Mouse (Mus musculus) forebrain, embryonic 12.5 days (tissue): ENCODE results near the gene Cnpy1. TPM values are rescaled to one million over a fixed set of nuclear protein-coding genes. Genes with fewer than 3 reads are reported as not detected.

Experiments used
- ATAC-seq: fragments of 200-750 bp; cut with Nextera tagmentation; 2 replicates; pipeline ENCODE4 v1.8.0; 2017; ENCODE audit warnings: moderate TSS enrichment; ENCODE audit not compliant: low FRiP score
- H3K27ac ChIP-seq: fragments of 300-500 bp; sonication (generic); 2 replicates; pipeline ENCODE4 v1.5.1; 2016; ENCODE audit warnings: mild to moderate bottlenecking
- H3K27me3 ChIP-seq: fragments of 300-500 bp; sonication (generic); 2 replicates; pipeline ENCODE4 v1.6.1; 2016; ENCODE audit warnings: mild to moderate bottlenecking
- H3K36me3 ChIP-seq: fragments of 300-500 bp; sonication (generic); replicated peaks from 2 replicates; pipeline ENCODE4 v1.6.1; 2016; ENCODE audit warnings: mild to moderate bottlenecking
- H3K4me1 ChIP-seq: fragments of 300-500 bp; sonication (generic); 2 replicates; pipeline ENCODE4 v1.6.1; 2016
- H3K4me2 ChIP-seq: fragments of 300-500 bp; sonication (generic); 2 replicates; pipeline ENCODE4 v1.6.1; 2016; ENCODE audit warnings: mild to moderate bottlenecking, moderate library complexity
- H3K4me3 ChIP-seq: fragments of 300-500 bp; sonication (generic); replicated peaks from 2 replicates; pipeline ENCODE4 v1.5.1; 2016; ENCODE audit warnings: mild to moderate bottlenecking
- H3K9ac ChIP-seq: fragments of 300-500 bp; sonication (generic); 2 replicates; pipeline ENCODE4 v1.6.1; 2016; ENCODE audit warnings: mild to moderate bottlenecking
- H3K9me3 ChIP-seq: fragments of 300-500 bp; sonication (generic); 2 replicates; pipeline ENCODE4 v1.6.1; 2016
- WGBS: fragments of 180-500 bp; shearing (Covaris S2); methylation state at CpG from one replicate; pipeline ENCODE4 v1.1.7; 2016; 5-methylcytosine and 5-hydroxymethylcytosine counted together
- polyA plus RNA-seq: library from polyadenylated mRNA; unstranded; fragments of >200 nt; fragmentation: Nextera tagmentation; extraction: Ambion mirVana; gene quantifications from 2 replicates; pipeline ENCODE4 v1.2.1, GENCODE M21; 2016

Cnpy1 gene
- 2.9 and 3.2 TPM in 2 replicates for polyA plus RNA-seq

DNA sequence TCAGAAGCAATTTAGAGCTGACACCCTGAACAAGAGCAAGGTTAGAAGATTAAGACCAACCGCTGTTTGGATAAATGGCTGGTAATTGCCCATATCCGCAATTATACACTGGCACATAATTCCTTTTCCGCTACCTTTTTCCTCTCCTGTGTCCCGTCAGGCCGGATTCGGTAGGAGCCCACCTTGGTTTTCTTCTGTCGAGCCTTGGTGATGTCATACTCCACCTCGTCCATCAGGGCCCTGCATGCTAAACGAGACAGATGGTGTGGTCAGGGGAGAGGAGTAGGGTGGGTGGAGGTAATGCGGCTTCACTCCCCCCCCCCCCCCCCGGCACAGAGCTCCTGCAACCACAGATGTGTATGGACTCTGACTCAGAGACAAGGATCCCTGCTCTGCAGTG, at the start of gene Cnpy1:
Cnpy1 (minus strand) TSS at position 233 of the 400 bp plus-strand sequence.
- Histone ChIP-seq H3K4me3 (no peak within 1 kb of the TSS), H3K27ac (no peak within 1 kb of the TSS), H3K9ac (no peak within 1 kb of the TSS), H3K27me3 (no peaks in the 10 kb centered on the region), H3K4me1 (0 out of 2 replicates have a peak, but pooled peaks cover 3% of the 10 kb centered on the region), H3K9me3 (no peaks in the 10 kb centered on the region), H3K36me3 (no peaks in the 10 kb centered on the region), H3K4me2 (no peak within 1 kb of the TSS)
- no peak for ATAC-seq
- 67% methylated on average over 11 of the region's 11 CpGs for WGBS

DNA sequence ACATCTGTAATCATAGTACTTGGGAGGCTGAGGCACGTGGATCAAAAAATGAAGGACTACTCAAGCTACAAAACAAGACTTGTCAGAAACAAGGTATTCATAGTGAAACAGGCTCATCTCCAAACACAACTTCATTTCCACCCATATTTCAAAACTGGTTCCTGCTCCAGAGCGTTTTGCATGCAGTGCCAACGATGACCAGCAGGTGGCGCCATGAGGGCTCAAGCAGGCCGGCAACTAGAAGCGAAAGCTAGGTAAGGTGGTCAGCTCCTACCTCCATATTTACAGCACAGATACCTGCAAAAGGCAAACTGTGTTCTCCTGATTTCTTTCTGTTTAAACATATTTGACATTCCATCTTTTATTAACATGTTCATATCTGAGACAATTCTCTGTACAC, 48.4 kb upstream of the Cnpy1 start:
- no peak for ATAC-seq
- WGBS = 8% methylated on average over 6 of the region's 6 CpGs
- no peak overlapping the region for H3K9ac ChIP-seq
- H3K36me3 ChIP-seq = no peaks in the 10 kb centered on the region
- H3K9me3 ChIP-seq = no peaks in the 10 kb centered on the region
- no peaks in the 10 kb centered on the region for H3K4me1 ChIP-seq
- 0 out of 2 replicates have a peak, but pooled peaks cover 2% of the 10 kb centered on the region for H3K27me3 ChIP-seq
- no peak overlapping the region for H3K4me3 ChIP-seq
- no peak overlapping the region for H3K27ac ChIP-seq
- H3K4me2 ChIP-seq = no peak overlapping the region

DNA sequence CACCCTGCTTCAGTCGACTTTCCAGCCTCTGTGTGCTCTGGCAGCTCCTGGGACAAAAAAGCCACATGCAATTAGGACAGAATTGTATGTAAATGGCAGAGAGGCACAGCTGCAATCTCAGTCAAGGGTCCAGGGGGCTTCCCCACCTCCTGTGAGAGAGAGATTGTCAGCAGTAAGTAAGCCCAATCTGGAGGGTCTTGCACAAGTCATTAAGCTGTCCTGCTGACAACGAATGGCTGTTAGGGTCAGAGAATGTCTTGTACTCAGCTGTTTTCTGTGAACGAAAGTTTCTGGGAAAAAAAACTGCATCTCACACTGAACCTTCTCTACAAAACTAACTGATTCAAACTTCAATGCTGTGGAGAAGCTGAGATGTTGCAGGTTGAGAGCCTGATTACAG, 46.7 kb upstream of the Cnpy1 start:
- 49% methylated on average over 3 of the region's 3 CpGs for WGBS
- Histone ChIP-seq H3K27me3 (0 out of 2 replicates have a peak, but pooled peaks cover 2% of the 10 kb centered on the region), H3K9me3 (no peaks in the 10 kb centered on the region), H3K9ac (no peak overlapping the region), H3K36me3 (no peaks in the 10 kb centered on the region), H3K4me3 (no peak overlapping the region), H3K27ac (no peak overlapping the region), H3K4me1 (no peaks in the 10 kb centered on the region), H3K4me2 (no peak overlapping the region)
- ATAC-seq = no peak

DNA sequence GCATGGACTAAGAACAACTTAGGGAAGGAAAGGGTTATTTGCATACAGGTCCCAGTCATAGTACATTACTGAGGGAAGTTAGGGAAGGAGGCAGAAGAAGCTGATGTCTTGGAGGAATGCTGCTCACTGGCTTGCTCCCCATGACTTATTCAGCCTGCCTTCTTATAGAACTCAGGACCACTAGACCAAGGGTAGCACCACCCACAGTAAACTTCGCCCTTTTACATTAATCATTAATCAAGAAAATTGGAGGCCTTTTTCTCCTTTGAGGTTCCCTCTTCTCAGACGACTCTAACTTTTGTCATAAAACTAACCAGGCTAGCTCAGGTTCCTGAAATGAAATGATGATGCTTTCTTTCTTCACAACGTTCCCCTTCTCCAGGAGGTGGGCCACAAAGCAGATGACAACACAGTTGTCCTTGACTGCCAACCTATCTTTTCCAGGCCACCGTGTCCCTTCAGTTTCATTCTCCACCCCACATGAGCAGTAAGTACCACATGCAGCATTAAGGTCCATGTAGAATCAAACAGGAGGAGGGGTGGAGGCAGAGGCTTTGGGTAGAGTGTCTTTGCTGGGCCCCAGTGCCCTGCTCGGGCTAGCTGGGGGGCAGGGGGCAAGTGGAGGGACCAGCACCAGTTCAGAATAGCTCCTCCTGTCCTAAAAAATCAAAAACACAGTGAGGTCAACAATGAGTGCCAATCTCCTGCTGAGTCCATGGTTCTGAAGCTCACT, 45.7 kb upstream of the Cnpy1 start:
- Histone ChIP-seq H3K4me3 (no peak overlapping the region), H3K4me1 (no peaks in the 10 kb centered on the region), H3K36me3 (no peaks in the 10 kb centered on the region), H3K9ac (no peak overlapping the region), H3K27me3 (0 out of 2 replicates have a peak, but pooled peaks cover 2% of the 10 kb centered on the region), H3K4me2 (no peak overlapping the region), H3K9me3 (no peaks in the 10 kb centered on the region), H3K27ac (no peak overlapping the region)
- 82% methylated on average over 5 of the region's 5 CpGs for WGBS
- ATAC-seq = no peak

DNA sequence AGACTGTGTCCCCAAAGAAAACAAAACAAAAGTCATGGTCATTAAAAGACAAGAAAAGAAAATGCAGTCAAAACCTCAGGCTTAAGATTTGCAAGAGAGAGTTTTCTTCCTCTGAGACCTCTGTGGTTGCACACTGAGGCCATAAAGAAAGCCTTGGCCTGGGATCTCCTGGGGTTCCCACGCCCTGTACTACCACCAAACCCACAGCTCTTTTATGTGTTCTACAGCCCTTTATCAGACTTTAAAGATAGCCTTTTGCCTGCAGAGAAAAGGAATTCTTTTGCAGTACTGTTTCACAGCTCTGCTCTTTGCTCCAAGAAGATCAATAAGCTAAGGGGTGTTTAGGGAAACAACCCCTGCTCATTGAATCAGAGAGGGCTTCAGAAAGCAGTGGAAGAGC, 45.0 kb upstream of the Cnpy1 start:
- no peak overlapping the region for H3K4me2 ChIP-seq
- no peaks in the 10 kb centered on the region for H3K4me1 ChIP-seq
- H3K4me3 ChIP-seq = no peak overlapping the region
- H3K36me3 ChIP-seq = no peaks in the 10 kb centered on the region
- H3K9me3 ChIP-seq = no peaks in the 10 kb centered on the region
- 0 out of 2 replicates have a peak, but pooled peaks cover 2% of the 10 kb centered on the region for H3K27me3 ChIP-seq
- no peak overlapping the region for H3K27ac ChIP-seq
- no peak for ATAC-seq
- no peak overlapping the region for H3K9ac ChIP-seq
- 50% methylated on average over 1 of the region's 1 CpGs for WGBS

GRCm38 (mm10) chr5:28289111-28289510, 43.5 kb upstream of the Cnpy1 start:
- Histone ChIP-seq H3K27ac (no peak overlapping the region), H3K4me2 (no peak overlapping the region), H3K4me1 (no peaks in the 10 kb centered on the region), H3K4me3 (no peak overlapping the region), H3K9me3 (no peaks in the 10 kb centered on the region), H3K9ac (no peak overlapping the region), H3K27me3 (0 out of 2 replicates have a peak, but pooled peaks cover 2% of the 10 kb centered on the region), H3K36me3 (no peaks in the 10 kb centered on the region)
- 59% methylated on average over 3 of the region's 3 CpGs for WGBS
- ATAC-seq = no peak

- no peak overlapping the region for H3K4me3 ChIP-seq
- H3K4me1 ChIP-seq = no peaks in the 10 kb centered on the region
- no peaks in the 10 kb centered on the region for H3K36me3 ChIP-seq
- no peak for ATAC-seq
- no peak overlapping the region for H3K4me2 ChIP-seq
- H3K27ac ChIP-seq = no peak overlapping the region
- H3K9ac ChIP-seq = no peak overlapping the region
- no peaks in the 10 kb centered on the region for H3K9me3 ChIP-seq
- 63% methylated on average over 2 of the region's 2 CpGs for WGBS
- no peaks in the 10 kb centered on the region for H3K27me3 ChIP-seq
Observed at GRCm38 (mm10) chr5:28277279-28277678, 31.7 kb upstream of the Cnpy1 start.

GRCm38 (mm10) chr5:28272836-28273235, 27.2 kb upstream of the Cnpy1 start:
- Histone ChIP-seq H3K27ac (no peak overlapping the region), H3K4me1 (no peaks in the 10 kb centered on the region), H3K9ac (no peak overlapping the region), H3K4me3 (no peak overlapping the region), H3K9me3 (no peaks in the 10 kb centered on the region), H3K4me2 (no peak overlapping the region), H3K36me3 (no peaks in the 10 kb centered on the region), H3K27me3 (no peaks in the 10 kb centered on the region)
- ATAC-seq = no peak
- 85% methylated on average over 2 of the region's 2 CpGs for WGBS

DNA sequence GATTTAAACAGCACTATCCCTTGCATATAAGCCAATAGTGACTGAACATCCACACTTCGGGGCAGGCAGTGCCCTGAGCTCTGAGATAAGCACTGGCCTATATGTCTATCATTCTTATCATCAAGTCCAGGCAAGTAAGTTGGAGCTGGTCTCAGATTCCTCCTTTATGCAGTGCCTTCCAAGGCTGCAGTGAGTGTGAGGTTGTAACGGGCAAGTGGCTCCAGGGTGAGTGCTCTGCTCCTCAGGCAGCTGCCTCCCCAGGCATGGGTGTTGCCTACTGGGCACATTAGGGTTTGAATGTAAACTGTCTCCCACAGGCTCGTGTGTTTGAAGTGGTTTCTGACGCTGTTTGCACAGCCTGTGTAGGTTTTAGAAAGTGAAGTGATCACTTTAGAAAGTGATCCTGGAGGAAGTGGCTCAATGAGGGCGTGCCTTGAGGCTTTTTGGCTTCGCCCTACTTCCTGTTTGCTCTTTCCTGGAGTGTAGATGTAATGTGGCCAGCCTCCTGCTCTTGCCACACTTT, 23.9 kb upstream of the Cnpy1 start:
- no peak overlapping the region for H3K4me3 ChIP-seq
- H3K27ac ChIP-seq = no peak overlapping the region
- H3K4me2 ChIP-seq = no peak overlapping the region
- 73% methylated on average over 6 of the region's 6 CpGs for WGBS
- no peaks in the 10 kb centered on the region for H3K27me3 ChIP-seq
- ATAC-seq = no peak
- no peaks in the 10 kb centered on the region for H3K9me3 ChIP-seq
- no peaks in the 10 kb centered on the region for H3K36me3 ChIP-seq
- H3K9ac ChIP-seq = no peak overlapping the region
- no peaks in the 10 kb centered on the region for H3K4me1 ChIP-seq

GRCm38 (mm10) chr5:28267576-28267975, 22.0 kb upstream of the Cnpy1 start:
- Histone ChIP-seq H3K36me3 (no peaks in the 10 kb centered on the region), H3K4me1 (peaks cover 5% of the 10 kb centered on the region; the same call in 1 of the 2 replicates), H3K9ac (no peak overlapping the region), H3K4me2 (no peak overlapping the region), H3K27ac (no peak overlapping the region), H3K9me3 (no peaks in the 10 kb centered on the region), H3K27me3 (no peaks in the 10 kb centered on the region), H3K4me3 (no peak overlapping the region)
- 58% methylated on average over 2 of the region's 2 CpGs for WGBS
- ATAC-seq = no peak

DNA sequence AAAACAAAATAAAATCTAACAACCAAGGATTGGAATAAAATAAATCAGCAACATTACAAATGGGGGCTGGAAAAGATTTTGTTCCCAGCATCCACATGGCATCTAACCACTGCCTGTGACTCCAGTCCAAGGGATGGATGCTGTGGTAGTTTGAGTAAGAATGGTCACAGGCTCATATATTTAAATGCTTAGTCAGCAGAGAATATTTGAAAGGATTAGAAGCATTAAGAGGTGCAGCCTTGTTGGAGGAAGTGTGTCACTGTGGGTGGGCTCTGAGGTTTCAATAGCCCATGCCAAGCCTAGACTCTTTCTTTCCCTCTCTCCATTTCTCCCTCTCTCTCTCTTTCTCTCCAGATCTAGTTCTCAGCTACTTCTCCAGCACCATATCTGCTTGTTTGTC, 20.0 kb upstream of the Cnpy1 start:
- Histone ChIP-seq H3K4me3 (no peak overlapping the region), H3K9me3 (no peaks in the 10 kb centered on the region), H3K4me2 (no peak overlapping the region), H3K9ac (no peak overlapping the region), H3K4me1 (peaks cover 5% of the 10 kb centered on the region; the same call in 1 of the 2 replicates), H3K27ac (no peak overlapping the region), H3K36me3 (no peaks in the 10 kb centered on the region), H3K27me3 (no peaks in the 10 kb centered on the region)
- ATAC-seq = no peak

DNA sequence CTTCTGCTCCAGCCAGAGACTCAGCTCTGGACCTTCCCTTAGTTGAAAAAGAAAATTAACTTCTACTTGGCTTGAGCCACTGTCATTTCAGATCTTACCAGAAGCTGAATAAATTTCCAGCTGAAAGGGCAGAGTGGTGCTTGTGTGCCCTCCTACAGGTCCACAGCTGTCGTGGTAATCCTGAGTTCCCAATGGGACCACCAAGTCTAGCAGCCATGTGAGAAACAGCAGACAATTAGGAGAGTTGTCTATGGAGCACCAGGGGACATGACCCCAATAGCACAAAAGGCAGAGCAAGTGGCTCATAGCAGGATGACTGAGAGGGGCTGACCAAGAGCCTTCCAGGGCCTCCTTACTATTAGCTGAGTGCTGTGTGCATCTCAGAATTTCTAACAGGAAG, 18.2 kb upstream of the Cnpy1 start:
- Histone ChIP-seq H3K27me3 (no peaks in the 10 kb centered on the region), H3K9ac (no peak overlapping the region), H3K36me3 (no peaks in the 10 kb centered on the region), H3K4me3 (no peak overlapping the region), H3K27ac (no peak overlapping the region), H3K4me1 (peaks cover 5% of the 10 kb centered on the region; the same call in 1 of the 2 replicates), H3K4me2 (no peak overlapping the region), H3K9me3 (no peaks in the 10 kb centered on the region)
- WGBS = 15% methylated on average over 1 of the region's 1 CpGs
- no peak for ATAC-seq

GRCm38 (mm10) chr5:28262070-28262469, 16.5 kb upstream of the Cnpy1 start:
- 82% methylated on average over 5 of the region's 5 CpGs for WGBS
- Histone ChIP-seq H3K4me1 (peaks cover 5% of the 10 kb centered on the region; the same call in 1 of the 2 replicates), H3K4me3 (no peak overlapping the region), H3K9me3 (no peaks in the 10 kb centered on the region), H3K27me3 (no peaks in the 10 kb centered on the region), H3K27ac (no peak overlapping the region), H3K4me2 (no peak overlapping the region), H3K36me3 (no peaks in the 10 kb centered on the region), H3K9ac (no peak overlapping the region)
- no peak for ATAC-seq
